Mouse (Mus musculus) ES-E14 (cell line): Measurements from ENCODE around the gene Pamr1. TPM values are rescaled to one million over a fixed set of nuclear protein-coding genes. Genes with fewer than 3 reads are reported as not detected.

Experiments
- DNase-seq: peaks from one replicate; pipeline ENCODE4 v3.0.0-alpha.2; 2013; ENCODE audit warnings: low read depth, low spot score
- H3K27ac ChIP-seq: 2 replicates; pipeline ENCODE4 v1.5.1; 2012; ENCODE audit warnings: low read depth, mild to moderate bottlenecking, low read length, moderate library complexity, mixed read lengths; ENCODE audit not compliant: poor library complexity, insufficient read depth, severe bottlenecking
- H3K36me3 ChIP-seq: 2 replicates; pipeline ENCODE4 v1.6.1; 2012; ENCODE audit warnings: mild to moderate bottlenecking, low read length, moderate library complexity, mixed read lengths; ENCODE audit not compliant: control insufficient read depth, poor library complexity, insufficient read depth, severe bottlenecking
- H3K4me1 ChIP-seq, 2 experiments: fragments of 150-350 bp in 1 of 2; sonication (generic) in 1 of 2; 2 replicates each; pipeline ENCODE4 v1.6.1; 2012; ENCODE audit warnings: low read length in 2 of 2, mild to moderate bottlenecking in 1 of 2, mixed read lengths in 1 of 2; ENCODE audit not compliant: control insufficient read depth in 2 of 2, insufficient read depth in 2 of 2, poor library complexity in 1 of 2
- H3K4me3 ChIP-seq, 2 experiments: fragments of 150-350 bp in 1 of 2; sonication (generic) in 1 of 2; 2 replicates each; pipeline ENCODE4 v1.5.1; 2012; ENCODE audit warnings: low read length in 2 of 2, low read depth in 1 of 2, mild to moderate bottlenecking in 1 of 2, mixed read lengths in 1 of 2; ENCODE audit not compliant: insufficient read depth in 1 of 2, poor library complexity in 1 of 2, severe bottlenecking in 1 of 2
- H3K9ac ChIP-seq: 2 replicates; pipeline ENCODE4 v1.6.1; 2012; ENCODE audit warnings: low read depth, mild to moderate bottlenecking, low read length, mixed read lengths; ENCODE audit not compliant: poor library complexity, insufficient read depth, severe bottlenecking
- H3K9me3 ChIP-seq: fragments of 150-350 bp; sonication (generic); 2 replicates; pipeline ENCODE4 v1.6.1; 2012; ENCODE audit warnings: low read depth, mild to moderate bottlenecking, low read length; ENCODE audit not compliant: control insufficient read depth, insufficient read depth
- CHD2 ChIP-seq: IDR thresholded peaks from 2 replicates; pipeline ENCODE4 v1.6.1; 2014; ENCODE audit warnings: mild to moderate bottlenecking, low read depth, low read length, inconsistent platforms
- HCFC1 ChIP-seq: IDR thresholded peaks from 2 replicates; pipeline ENCODE4 v1.6.1; 2012; ENCODE audit warnings: low read length, inconsistent platforms, borderline replicate concordance; ENCODE audit not compliant: insufficient read depth
- MAFK ChIP-seq: IDR thresholded peaks from 2 replicates; pipeline ENCODE4 v1.6.1; 2014; ENCODE audit warnings: mild to moderate bottlenecking, low read depth, low read length, inconsistent platforms; ENCODE audit not compliant: insufficient read depth
- ZC3H11A ChIP-seq: IDR thresholded peaks from 2 replicates; pipeline ENCODE4 v1.6.1; 2012; ENCODE audit warnings: low read depth, mild to moderate bottlenecking, inconsistent platforms, low read length, borderline replicate concordance
- ZNF384 ChIP-seq: IDR thresholded peaks from 2 replicates; pipeline ENCODE4 v1.6.1; 2012; ENCODE audit warnings: low read depth, low read length, inconsistent platforms
- in situ Hi-C, 2 experiments: fragments of 600-800 bp; cut with MboI; formaldehyde crosslinking; loops; one replicate each; pipeline ENCODE4 v1.15.1; 2025; ENCODE audit warnings: low sequenced_read_pairs in 2 of 2, inconsistent platforms in 1 of 2; ENCODE audit not compliant: unreplicated experiment in 2 of 2
- total RNA-seq: library from RNA; depleted of rRNA; stranded (reverse); fragments of 300-350 nt; gene quantifications from 2 replicates; pipeline ENCODE4 v1.2.3, GENCODE M21; 2012

Pamr1 gene
- total RNA-seq, 1 experiment, result 0.49 TPM

DNA sequence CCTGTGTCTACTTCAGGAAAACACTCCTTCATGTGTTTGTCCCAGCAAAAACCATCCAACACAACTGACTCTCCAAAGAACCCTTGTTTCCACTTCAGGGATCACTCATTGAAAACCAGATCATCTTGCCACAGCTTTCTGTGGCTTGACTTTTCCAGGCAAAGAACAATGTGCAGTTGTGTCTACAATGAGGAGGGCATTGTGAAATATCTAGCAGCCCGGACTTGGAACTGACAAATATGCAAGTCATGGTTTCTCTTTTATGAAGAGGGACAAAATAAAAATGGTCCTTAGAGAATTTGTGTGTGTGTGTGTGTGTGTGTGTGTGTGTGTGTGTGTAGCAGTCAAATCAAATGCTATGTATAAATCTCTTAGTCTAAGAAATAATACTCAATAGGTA is 44.7 kb downstream of the Pamr1 start:
- DNase-seq, result no peak
- Histone ChIP-seq H3K27ac (no peak overlapping the region), H3K4me1 (no peaks in the 10 kb centered on the region), H3K36me3 (no peaks in the 10 kb centered on the region), H3K9ac (no peak overlapping the region), H3K4me3 (no peak overlapping the region), H3K9me3 (no peaks in the 10 kb centered on the region)
- no peak for TF ChIP-seq ZNF384
- no peak for TF ChIP-seq ZC3H11A
- TF ChIP-seq CHD2, result no peak
- in situ Hi-C loops, result no loop called here

- TF ChIP-seq ZC3H11A (no peak), HCFC1 (no peak), ZNF384 (no peak), CHD2 (no peak), MAFK (no peak)
- H3K4me3 ChIP-seq, result no peak overlapping the region
- H3K4me1 ChIP-seq, result no peaks in the 10 kb centered on the region
- in situ Hi-C loops, result no loop called here
- H3K27ac ChIP-seq, result no peak overlapping the region
- no peaks in the 10 kb centered on the region for H3K9me3 ChIP-seq
- no peaks in the 10 kb centered on the region for H3K36me3 ChIP-seq
- no peak for DNase-seq
- no peak overlapping the region for H3K9ac ChIP-seq
These were observed 45.8 kb downstream of the Pamr1 start for GRCm38 (mm10) chr2:102595395-102596130.

GRCm38 (mm10) chr2:102598911-102599721 is 49.3 kb downstream of the Pamr1 start:
- no peak overlapping the region for H3K9ac ChIP-seq
- in situ Hi-C loops, result no loop called here
- H3K36me3 ChIP-seq, result no peaks in the 10 kb centered on the region
- no peaks in the 10 kb centered on the region for H3K9me3 ChIP-seq
- H3K4me1 ChIP-seq, result no peaks in the 10 kb centered on the region
- no peak for DNase-seq
- no peak for TF ChIP-seq ZC3H11A
- no peak for TF ChIP-seq CHD2
- no peak for TF ChIP-seq HCFC1
- TF ChIP-seq ZNF384, result no peak
- no peak for TF ChIP-seq MAFK
- no peak overlapping the region for H3K4me3 ChIP-seq
- no peak overlapping the region for H3K27ac ChIP-seq

DNA sequence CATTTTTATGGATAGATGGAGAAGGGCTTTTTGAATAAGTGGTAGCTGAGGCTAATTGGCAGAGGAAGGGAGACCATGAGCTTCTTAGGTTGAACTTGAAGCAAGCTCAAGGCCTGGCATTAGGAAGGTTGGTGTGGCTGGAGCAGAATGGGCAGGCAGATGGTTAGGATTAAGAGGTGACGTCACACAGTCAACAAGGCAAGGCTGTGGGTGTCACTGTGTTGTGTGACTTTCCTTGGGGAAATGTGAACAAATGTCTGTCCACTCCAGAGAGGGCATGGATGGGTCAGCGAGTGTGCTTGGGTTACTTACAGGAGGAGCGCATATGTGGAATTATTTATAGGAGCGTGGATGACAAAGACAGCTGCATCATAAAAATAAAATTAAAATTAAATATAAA is 50.7 kb downstream of the Pamr1 start:
- Histone ChIP-seq H3K9me3 (no peaks in the 10 kb centered on the region), H3K9ac (no peak overlapping the region), H3K4me1 (no peaks in the 10 kb centered on the region), H3K36me3 (no peaks in the 10 kb centered on the region), H3K4me3 (no peak overlapping the region), H3K27ac (no peak overlapping the region)
- TF ChIP-seq HCFC1, result no peak
- TF ChIP-seq CHD2, result no peak
- no peak for TF ChIP-seq ZNF384
- no peak for TF ChIP-seq MAFK
- no peak for TF ChIP-seq ZC3H11A
- in situ Hi-C loops, result no loop called here
- DNase-seq, result no peak
